Mouse (Mus musculus) midbrain, embryonic 10.5 days (tissue): Measurements from ENCODE around the gene Piga. TPM values are rescaled to one million over a fixed set of nuclear protein-coding genes. Genes with fewer than 3 reads are reported as not detected.

ENCODE experiments used
- DNase-seq: peaks from one replicate; pipeline ENCODE4 v3.0.0-alpha.2; 2017; ENCODE audit warnings: low spot score
- H3K27ac ChIP-seq: fragments of 300-500 bp; sonication (generic); replicated peaks from 2 replicates; pipeline ENCODE4 v1.5.1; 2016; ENCODE audit warnings: mild to moderate bottlenecking
- H3K27me3 ChIP-seq: fragments of 300-500 bp; sonication (generic); 2 replicates; pipeline ENCODE4 v1.6.1; 2016; ENCODE audit warnings: low read depth, mild to moderate bottlenecking; ENCODE audit not compliant: poor library complexity, severe bottlenecking
- H3K36me3 ChIP-seq: fragments of 300-500 bp; sonication (generic); 2 replicates; pipeline ENCODE4 v1.6.1; 2016; ENCODE audit warnings: mild to moderate bottlenecking, moderate library complexity
- H3K4me1 ChIP-seq: fragments of 300-500 bp; sonication (generic); 2 replicates; pipeline ENCODE4 v1.6.1; 2016
- H3K4me3 ChIP-seq: fragments of 300-500 bp; sonication (generic); 2 replicates; pipeline ENCODE4 v1.5.1; 2016; ENCODE audit warnings: mild to moderate bottlenecking, moderate library complexity
- H3K9me3 ChIP-seq: fragments of 300-500 bp; sonication (generic); replicated peaks from 2 replicates; pipeline ENCODE4 v1.6.1; 2016; ENCODE audit warnings: mild to moderate bottlenecking
- WGBS: fragments of 180-500 bp; shearing (Covaris S2); methylation state at CpG from one replicate; pipeline ENCODE4 v1.1.7; 2016; 5-methylcytosine and 5-hydroxymethylcytosine counted together
- polyA plus RNA-seq: library from polyadenylated mRNA; unstranded; fragments of >200 nt; fragmentation: Nextera tagmentation; extraction: Ambion mirVana; gene quantifications from 2 replicates; pipeline ENCODE4 v1.2.1, GENCODE M21; 2016

The Piga gene
- polyA plus RNA-seq, 1 experiment from 2014 or later: 19.6 TPM

- H3K27me3 ChIP-seq: peaks cover 85% of the 10 kb centered on the region
- no peak for DNase-seq
- H3K4me3 ChIP-seq: no peak overlapping the region
- 85% methylated on average over 2 of the region's 2 CpGs for WGBS
- H3K36me3 ChIP-seq: no peaks in the 10 kb centered on the region
- H3K4me1 ChIP-seq: peaks cover 7% of the 10 kb centered on the region
- no peak overlapping the region for H3K27ac ChIP-seq
- H3K9me3 ChIP-seq: no peaks in the 10 kb centered on the region
These were observed 2.8 kb upstream of the Piga start for GRCm38 (mm10) chrX:164416803-164417202.

GRCm38 (mm10) chrX:164418008-164418407, 1.6 kb upstream of the Piga start:
- Histone ChIP-seq H3K4me1 (peaks cover 7% of the 10 kb centered on the region), H3K36me3 (peaks cover 6% of the 10 kb centered on the region), H3K27me3 (peaks cover 86% of the 10 kb centered on the region), H3K4me3 (no peak overlapping the region), H3K9me3 (no peaks in the 10 kb centered on the region), H3K27ac (no peak overlapping the region)
- DNase-seq: no peak

- Histone ChIP-seq H3K4me3 (peak overlapping the region; percentile 62), H3K9me3 (no peaks in the 10 kb centered on the region), H3K4me1 (peaks cover 7% of the 10 kb centered on the region), H3K36me3 (peaks cover 23% of the 10 kb centered on the region), H3K27ac (peak overlapping the region; percentile 84), H3K27me3 (peaks cover 86% of the 10 kb centered on the region)
- DNase-seq: no peak
- WGBS: 19% methylated on average over 12 of the region's 13 CpGs
These were observed 368 bp downstream of the Piga start for GRCm38 (mm10) chrX:164419955-164420354.

DNA sequence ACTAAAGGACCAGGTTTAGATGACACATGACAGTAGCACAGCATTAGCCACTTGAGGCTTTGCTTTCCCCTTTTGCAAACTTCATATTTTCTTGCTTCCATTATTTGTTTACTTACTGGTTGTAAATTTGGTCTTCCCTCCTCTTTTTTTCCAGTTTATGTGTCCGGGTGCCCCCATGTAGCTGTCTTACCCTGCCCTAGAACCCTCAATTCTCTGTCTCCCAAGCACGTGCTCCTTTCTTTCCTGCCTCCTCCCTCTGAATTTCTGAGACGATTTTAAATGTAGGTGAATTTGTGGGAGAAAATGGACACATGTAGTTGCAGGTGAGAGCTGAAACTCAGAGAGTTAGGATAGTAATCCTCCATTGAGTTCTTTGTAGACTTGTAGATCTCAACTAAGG, 931 bp downstream of the Piga start:
- H3K36me3 ChIP-seq: peaks cover 28% of the 10 kb centered on the region
- DNase-seq: no peak
- peaks cover 7% of the 10 kb centered on the region for H3K4me1 ChIP-seq
- H3K9me3 ChIP-seq: no peaks in the 10 kb centered on the region
- WGBS: 62% methylated on average over 3 of the region's 3 CpGs
- H3K27me3 ChIP-seq: peaks cover 86% of the 10 kb centered on the region
- peak overlapping the region; percentile 62 for H3K4me3 ChIP-seq
- no peak overlapping the region; the same call in 1 of the 2 replicates for H3K27ac ChIP-seq

- DNase-seq: no peak
- H3K36me3 ChIP-seq: peaks cover 43% of the 10 kb centered on the region
- no peak overlapping the region for H3K4me3 ChIP-seq
- no peak overlapping the region for H3K27ac ChIP-seq
- H3K27me3 ChIP-seq: peaks cover 94% of the 10 kb centered on the region
- 92% methylated on average over 1 of the region's 1 CpGs for WGBS
- H3K4me1 ChIP-seq: peaks cover 7% of the 10 kb centered on the region
- no peaks in the 10 kb centered on the region for H3K9me3 ChIP-seq
These were observed 5.2 kb downstream of the Piga start for GRCm38 (mm10) chrX:164424821-164425220.

DNA sequence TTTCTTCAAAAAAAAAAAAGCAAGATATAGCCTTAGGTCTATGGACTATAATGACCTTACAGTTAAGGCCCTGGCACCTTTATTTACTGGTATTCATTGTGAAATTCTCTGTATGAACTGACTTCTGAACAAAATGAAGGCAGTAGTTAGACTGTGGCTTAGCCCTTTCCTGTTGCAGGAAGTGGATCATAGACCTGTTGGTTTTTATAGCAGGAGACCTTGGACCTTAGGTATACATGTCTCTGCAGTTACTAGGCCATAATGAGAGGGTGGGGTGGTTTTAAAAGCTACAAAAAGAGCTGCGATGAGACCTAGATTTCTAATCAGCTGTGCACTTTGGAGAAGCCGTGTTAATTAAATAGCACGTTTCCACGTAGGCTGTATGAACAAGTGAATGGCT, 7.7 kb downstream of the Piga start:
- Histone ChIP-seq H3K4me3 (no peak overlapping the region), H3K27ac (no peak overlapping the region), H3K9me3 (no peaks in the 10 kb centered on the region), H3K36me3 (peaks cover 67% of the 10 kb centered on the region), H3K27me3 (peaks cover 91% of the 10 kb centered on the region), H3K4me1 (no peaks in the 10 kb centered on the region)
- DNase-seq: no peak
- 92% methylated on average over 4 of the region's 4 CpGs for WGBS

- no peak overlapping the region for H3K4me3 ChIP-seq
- peaks cover 67% of the 10 kb centered on the region for H3K36me3 ChIP-seq
- WGBS: 89% methylated on average over 2 of the region's 2 CpGs
- no peak for DNase-seq
- no peak overlapping the region for H3K27ac ChIP-seq
- no peaks in the 10 kb centered on the region for H3K4me1 ChIP-seq
- peaks cover 85% of the 10 kb centered on the region for H3K27me3 ChIP-seq
- H3K9me3 ChIP-seq: no peaks in the 10 kb centered on the region
These were observed 8.6 kb downstream of the Piga start for GRCm38 (mm10) chrX:164428224-164428623.

DNA sequence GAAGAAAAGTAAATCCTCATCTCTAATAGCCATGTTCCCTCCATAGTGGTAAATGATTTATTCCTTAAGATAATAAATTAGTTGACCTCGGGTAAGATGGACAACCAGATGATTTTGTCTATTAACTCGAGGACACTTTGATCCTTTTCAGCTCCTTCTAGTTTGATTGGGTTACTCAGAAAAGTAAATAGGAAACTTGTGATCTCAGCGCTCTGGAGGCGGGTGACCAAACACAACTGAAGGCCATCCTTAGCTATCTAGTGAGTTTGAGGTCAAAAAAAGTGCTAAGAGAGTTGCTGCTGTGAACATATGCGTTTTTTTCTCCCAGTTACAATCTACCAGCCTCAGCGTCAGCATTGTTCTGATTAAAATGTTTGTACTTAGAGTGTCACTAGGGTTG, 11.0 kb downstream of the Piga start:
- 91% methylated on average over 6 of the region's 6 CpGs for WGBS
- Histone ChIP-seq H3K27me3 (peaks cover 68% of the 10 kb centered on the region), H3K36me3 (peaks cover 54% of the 10 kb centered on the region)

GRCm38 (mm10) chrX:164431133-164431532, 11.5 kb downstream of the Piga start:
- Histone ChIP-seq H3K36me3 (peaks cover 50% of the 10 kb centered on the region), H3K4me1 (no peaks in the 10 kb centered on the region), H3K27me3 (peaks cover 68% of the 10 kb centered on the region), H3K9me3 (no peaks in the 10 kb centered on the region), H3K4me3 (no peak overlapping the region), H3K27ac (no peak overlapping the region)
- DNase-seq: no peak
- WGBS: 89% methylated on average over 2 of the region's 2 CpGs

More for the DNA sequence above, 11.0 kb downstream of the Piga start:
- H3K9me3 ChIP-seq: no peaks in the 10 kb centered on the region
- DNase-seq: no peak
- H3K27ac ChIP-seq: no peak overlapping the region
- no peaks in the 10 kb centered on the region for H3K4me1 ChIP-seq
- H3K4me3 ChIP-seq: no peak overlapping the region

DNA sequence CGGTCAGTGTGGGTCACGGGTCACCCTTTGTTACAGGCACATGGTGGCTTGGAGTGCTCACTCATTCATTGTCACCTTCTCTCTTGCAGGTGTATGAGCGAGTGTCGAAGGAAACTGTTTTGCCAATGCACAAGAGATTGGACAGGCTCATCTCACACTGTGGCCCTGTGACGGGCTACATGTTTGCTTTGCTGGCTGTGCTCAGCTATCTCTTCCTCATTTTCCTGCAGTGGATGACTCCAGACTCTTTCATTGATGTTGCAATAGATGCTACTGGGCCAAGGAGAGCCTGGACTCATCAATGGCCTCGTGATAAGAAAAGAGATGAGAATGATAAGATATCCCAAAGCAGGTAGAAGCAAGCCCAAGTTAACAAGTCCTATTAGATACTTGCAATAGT, 12.0 kb downstream of the Piga start:
- no peak for DNase-seq
- H3K27me3 ChIP-seq: peaks cover 68% of the 10 kb centered on the region
- H3K9me3 ChIP-seq: no peaks in the 10 kb centered on the region
- no peak overlapping the region for H3K27ac ChIP-seq
- H3K36me3 ChIP-seq: peaks cover 50% of the 10 kb centered on the region
- no peak overlapping the region for H3K4me3 ChIP-seq
- WGBS: 95% methylated on average over 6 of the region's 6 CpGs
- no peaks in the 10 kb centered on the region for H3K4me1 ChIP-seq

GRCm38 (mm10) chrX:164432682-164433081, 13.1 kb downstream of the Piga start:
- no peak overlapping the region for H3K4me3 ChIP-seq
- no peak for DNase-seq
- H3K27ac ChIP-seq: no peak overlapping the region
- H3K4me1 ChIP-seq: no peaks in the 10 kb centered on the region
- peaks cover 50% of the 10 kb centered on the region for H3K36me3 ChIP-seq
- WGBS: 95% methylated on average over 9 of the region's 9 CpGs
- H3K9me3 ChIP-seq: no peaks in the 10 kb centered on the region
- peaks cover 69% of the 10 kb centered on the region for H3K27me3 ChIP-seq

DNA sequence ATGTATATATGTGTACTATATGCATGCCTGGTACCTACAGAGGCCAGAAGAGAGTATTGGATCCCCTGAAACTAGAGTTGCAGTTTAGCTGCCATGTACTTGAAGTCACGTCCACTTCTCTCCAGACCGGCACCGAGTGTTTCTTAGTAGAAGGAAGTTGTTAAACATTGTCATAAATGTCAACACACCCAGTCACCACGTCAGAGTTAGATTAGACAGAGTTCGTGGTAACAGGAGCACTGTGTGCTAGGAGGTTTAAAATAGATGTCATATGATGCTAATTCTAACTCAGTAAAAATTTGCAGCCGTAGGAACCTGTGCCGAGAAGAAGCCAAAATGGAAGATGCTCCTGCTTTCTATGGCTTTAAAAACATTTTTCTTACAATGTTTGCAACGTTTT, 17.1 kb downstream of the Piga start, which contains the start of gene Asb11:
Gene Asb11, plus strand, starts transcription at position 286 of the 400 bp plus-strand sequence.
- Histone ChIP-seq H3K9me3 (no peaks in the 10 kb centered on the region), H3K4me1 (no peaks in the 10 kb centered on the region), H3K27me3 (peaks cover 71% of the 10 kb centered on the region), H3K27ac (no peak within 1 kb of the TSS), H3K36me3 (peaks cover 22% of the 10 kb centered on the region), H3K4me3 (no peak within 1 kb of the TSS)
- DNase-seq: no peak
- WGBS: 85% methylated on average over 8 of the region's 8 CpGs

DNA sequence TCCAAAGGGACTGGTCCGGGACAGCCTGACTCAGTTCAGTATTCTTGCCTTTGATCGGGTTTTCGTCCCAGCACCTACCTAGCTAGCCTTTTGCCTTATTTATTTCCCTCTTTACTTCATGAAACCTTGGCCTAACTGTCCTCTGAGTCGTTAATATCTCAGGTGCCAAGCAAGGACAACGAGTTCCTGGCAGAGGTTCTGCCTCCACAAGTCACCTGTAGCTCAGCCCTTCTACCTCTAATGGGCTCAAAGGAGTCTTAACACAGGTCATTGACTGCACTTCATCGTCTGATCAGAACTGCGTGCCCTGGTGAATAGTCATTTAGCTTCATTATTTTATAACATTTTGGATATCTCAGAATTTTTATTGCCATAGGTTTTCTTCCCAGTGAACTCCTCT, 19.9 kb downstream of the Piga start:
- Histone ChIP-seq H3K27ac (no peak overlapping the region), H3K36me3 (no peaks in the 10 kb centered on the region), H3K4me3 (no peak overlapping the region), H3K4me1 (no peaks in the 10 kb centered on the region), H3K9me3 (no peaks in the 10 kb centered on the region), H3K27me3 (peaks cover 92% of the 10 kb centered on the region)
- WGBS: 85% methylated on average over 7 of the region's 7 CpGs
- no peak for DNase-seq

DNA sequence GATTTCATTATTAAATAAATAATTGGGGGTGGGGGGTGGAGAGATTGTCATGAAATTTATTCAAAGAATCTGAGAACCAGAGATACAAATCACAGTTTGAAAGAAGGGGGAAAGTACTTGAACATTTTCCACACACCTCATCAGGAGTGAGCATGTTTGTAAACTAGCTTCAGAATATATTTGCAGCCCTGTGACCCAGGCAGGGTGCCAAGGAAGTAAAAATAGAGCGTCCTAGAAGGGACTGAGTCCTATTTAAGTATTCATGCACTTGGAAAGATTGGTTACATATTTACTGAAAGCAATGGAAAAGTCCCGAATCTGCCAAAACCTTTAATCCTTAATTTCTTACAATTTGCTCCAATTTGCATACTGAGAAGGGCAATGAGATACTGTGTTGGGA, 20.6 kb downstream of the Piga start:
- DNase-seq: no peak
- Histone ChIP-seq H3K27ac (no peak overlapping the region), H3K9me3 (no peaks in the 10 kb centered on the region), H3K36me3 (no peaks in the 10 kb centered on the region), H3K4me3 (no peak overlapping the region), H3K27me3 (peaks cover 97% of the 10 kb centered on the region), H3K4me1 (no peaks in the 10 kb centered on the region)
- WGBS: 78% methylated on average over 2 of the region's 2 CpGs
